8 mouse cellular contexts compared by ENCODE assay signal in the genomic region with DNA sequence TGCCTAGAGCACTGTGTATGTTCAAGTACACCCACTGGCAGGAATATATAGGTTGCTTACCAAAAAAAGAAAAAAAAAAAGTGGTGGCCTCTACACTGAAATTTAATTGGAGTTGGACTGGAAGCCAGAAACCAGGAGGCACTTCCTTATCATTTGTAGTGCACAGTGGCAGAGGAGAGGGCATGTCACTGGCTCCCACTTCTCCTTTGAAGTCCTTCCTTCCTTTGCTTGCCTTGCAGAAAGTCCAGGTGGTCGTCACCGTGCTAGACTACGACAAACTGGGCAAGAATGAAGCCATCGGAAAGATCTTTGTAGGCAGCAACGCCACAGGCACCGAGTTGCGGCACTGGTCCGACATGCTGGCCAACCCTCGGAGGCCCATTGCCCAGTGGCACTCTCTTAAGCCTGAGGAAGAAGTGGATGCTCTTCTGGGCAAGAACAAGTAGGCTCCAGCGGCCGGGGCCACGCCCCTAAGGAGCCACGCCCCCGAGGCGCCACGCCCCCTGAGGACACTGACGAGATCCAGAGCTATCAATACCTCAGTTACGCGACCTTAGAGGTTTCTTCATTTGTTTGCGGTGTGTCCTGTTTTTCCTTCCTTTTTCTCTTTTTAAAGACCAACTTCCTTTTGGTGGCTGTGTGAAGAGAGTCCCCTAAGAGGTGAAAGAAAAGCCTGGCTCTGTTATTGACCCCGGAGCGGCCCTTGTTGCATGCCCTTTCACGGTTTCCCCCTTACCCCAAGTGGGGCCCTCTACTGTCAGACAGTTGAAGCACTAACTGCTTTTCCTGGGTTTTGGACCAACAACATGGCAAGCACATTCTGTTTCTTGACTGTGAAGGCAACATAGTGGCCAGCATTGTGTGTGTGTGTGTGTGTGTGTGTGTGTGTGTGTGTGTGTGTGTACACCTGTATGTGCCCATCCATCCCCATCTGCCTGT.
DNase-seq lines count a peak whose midpoint lies in the region; ATAC-seq and TF ChIP-seq lines count a peak whose summit lies in the region.

No protein-coding gene starts in this region.

- ATAC-seq in lung, embryonic 14.5 days (ENCODE audit: insufficient read depth), result no peak

- no peak overlapping the region for H3K4me3 ChIP-seq in lung, embryonic 14.5 days (ENCODE audit: low read depth, low read length)

- no peak overlapping the region for H3K27ac ChIP-seq in lung, embryonic 14.5 days (ENCODE audit: low read depth)

- H3K9ac ChIP-seq in lung, embryonic 14.5 days, result no peak overlapping the region

- H3K27me3 ChIP-seq in lung, embryonic 14.5 days (ENCODE audit: insufficient read depth, low read length), result no peaks in the 10 kb centered on the region

- 23% methylated on average over 23 of the region's 23 CpGs for WGBS in lung, embryonic 14.5 days

- H3K4me2 ChIP-seq in lung, embryonic 14.5 days, result peak overlapping the region; percentile 29; the same call in 1 of the 2 replicates

- no peak for TF ChIP-seq CTCF in lung, embryonic 14.5 days (IDR thresholded peaks at IDR 0.05; ENCODE audit: low read depth)

- H3K36me3 ChIP-seq in lung, embryonic 14.5 days (ENCODE audit: insufficient read depth), result no peaks in the 10 kb centered on the region

- peak; percentile 49 for DNase-seq in kidney, adult 18-20 months
- DNase-seq in kidney, adult 11 months, result no peak
- DNase-seq in embryo, embryonic 10 days (ENCODE audit: low spot score), result peak; percentile 71
- peak; percentile 73 for DNase-seq in induced T-regulatory cell, adult 2 months (ENCODE audit: low read depth)
- peak; percentile 64 for DNase-seq in lung, embryonic 14.5 days
- peak; percentile 73 for DNase-seq in spleen, adult 12 weeks (ENCODE audit: low spot score)
- DNase-seq in right cerebral cortex, adult 2 months (ENCODE audit: low spot score in 2 of 2), result no peak
- DNase-seq in left cerebral cortex, adult 9 months (ENCODE audit: low spot score in 2 of 2), result no peak

- peaks cover 16% of the 10 kb centered on the region; the same call in 1 of the 2 replicates for H3K4me1 ChIP-seq in lung, embryonic 14.5 days (ENCODE audit: insufficient read depth)

- H3K9me3 ChIP-seq in lung, embryonic 14.5 days (ENCODE audit: low read depth, low read length), result no peaks in the 10 kb centered on the region

Comparison
In these comparisons a context has a peak if more than half of its experiments do, and no peak if none do; other contexts are left out.
1. DNase-seq: peak in kidney, adult 18-20 months (single experiment), embryo, embryonic 10 days (single experiment), induced T-regulatory cell, adult 2 months (single experiment), lung, embryonic 14.5 days (single experiment) and spleen, adult 12 weeks (single experiment); none in kidney, adult 11 months (single experiment), right cerebral cortex, adult 2 months (0 of 2) and left cerebral cortex, adult 9 months (0 of 2).